Mouse (Mus musculus): ENCODE data around the gene Tmem222.

- no peak for TF ChIP-seq CTCF (IDR thresholded peaks at IDR 0.05; ENCODE audit: control insufficient read depth, insufficient read depth, insufficient read length)
- TF ChIP-seq USF1 (IDR thresholded peaks at IDR 0.05; ENCODE audit: low read depth): no peak
- no peak for TF ChIP-seq CEBPB (IDR thresholded peaks at IDR 0.05; ENCODE audit: low read depth)
- no peak for TF ChIP-seq MYOG (IDR thresholded peaks at IDR 0.05; ENCODE audit: control insufficient read depth, extremely low read depth, insufficient read length)
- TF ChIP-seq MYOD1 (IDR thresholded peaks at IDR 0.05; ENCODE audit: control insufficient read depth, insufficient read length, low read depth): no peak
Observed at GRCm38 (mm10) chr4:133281513-133281912, 3.9 kb upstream of the Tmem222 start.
